Mouse (Mus musculus) bone marrow macrophage, adult 2 months (primary cell): ENCODE measurements around the gene Hepacam2.
"Not testable (repeated sequence)": the region's sequence is repeated elsewhere in the genome, so short reads cannot be mapped to it uniquely, and the experiment has no call there.

Experiments used
- CTCF ChIP-seq: IDR thresholded peaks from 2 replicates; pipeline ENCODE4 v1.5.1; 2012; ENCODE audit warnings: low read depth, mild to moderate bottlenecking, low read length, moderate library complexity
- POLR2A ChIP-seq: IDR thresholded peaks from 2 replicates; pipeline ENCODE4 v1.6.1; 2012; ENCODE audit warnings: mild to moderate bottlenecking, low read depth, low read length, borderline replicate concordance

DNA sequence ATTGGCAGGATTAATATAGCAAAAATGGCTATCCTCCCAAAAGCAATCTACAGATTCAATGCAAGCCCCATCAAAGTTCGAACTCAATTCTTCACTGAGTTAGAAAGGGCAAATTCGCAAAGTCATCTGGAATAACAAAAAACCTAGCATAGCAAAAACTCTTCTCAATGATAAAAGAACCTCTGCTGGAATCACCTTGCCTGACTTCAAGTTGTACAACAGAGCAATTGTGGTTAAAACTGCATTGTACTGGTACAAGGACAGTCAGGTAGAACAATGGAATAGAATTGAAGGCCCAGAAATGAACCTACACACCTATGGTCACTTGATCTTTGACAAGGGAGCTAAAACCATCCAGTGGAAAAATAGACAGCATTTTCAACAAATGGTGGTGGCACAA is 67.1 kb downstream of the Hepacam2 start:
- TF ChIP-seq CTCF, POLR2A: not testable (repeated sequence)
